Mouse (Mus musculus): Measurements from ENCODE around the gene Tmem245. TPM values are rescaled to one million over a fixed set of nuclear protein-coding genes. Genes with fewer than 3 reads are reported as not detected.

Tmem245 gene
- polyA plus RNA-seq, 1 experiment from 2014 or later, result 11.8 TPM

DNA sequence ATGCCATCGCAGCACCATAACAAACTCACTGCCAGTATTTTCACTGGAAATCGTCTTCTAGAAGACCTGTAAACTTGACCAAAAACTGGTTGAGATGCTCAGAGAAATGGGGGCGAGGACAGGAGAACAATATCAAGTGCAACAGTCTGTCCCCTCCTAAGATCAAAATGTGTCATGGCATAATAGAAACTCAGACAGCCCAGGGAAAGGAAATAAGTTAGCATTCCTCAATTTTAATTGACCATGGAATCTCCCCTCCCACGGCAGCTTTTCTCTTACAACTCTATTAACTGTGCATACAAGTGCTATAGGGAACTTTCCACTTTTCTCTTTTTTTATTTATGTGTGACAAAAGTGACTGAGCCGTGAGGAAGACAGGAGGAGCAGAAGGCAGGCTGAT lies 79.5 kb downstream of the Tmem245 start:
- Histone ChIP-seq H3K9ac (replicated peaks; ENCODE audit: low read depth, low read length) (no peak overlapping the region), H3K4me3 (ENCODE audit: low read depth, low read length) (no peak overlapping the region), H3K4me1 (ENCODE audit: control insufficient read depth, insufficient read depth, low read length) (no peaks in the 10 kb centered on the region; the same call in 1 of the 2 replicates), H3K4me2 (replicated peaks; ENCODE audit: low read depth, low read length) (no peak overlapping the region), H3K36me3 (ENCODE audit: control insufficient read depth, insufficient read depth, low read length) (peaks cover 3% of the 10 kb centered on the region), H3K27ac (ENCODE audit: low read length) (no peak overlapping the region), H3K27me3 (ENCODE audit: control insufficient read depth, insufficient read depth, low read length) (no peaks in the 10 kb centered on the region), H3K9me3 (ENCODE audit: control insufficient read depth, low read depth, low read length) (peaks cover 3% of the 10 kb centered on the region; the same call in 1 of the 2 replicates)
- no peak for ATAC-seq (ENCODE audit: insufficient number of reproducible peaks, insufficient read depth, low FRiP score, low read depth)
- WGBS, result 84% methylated on average over 5 of the region's 5 CpGs

DNA sequence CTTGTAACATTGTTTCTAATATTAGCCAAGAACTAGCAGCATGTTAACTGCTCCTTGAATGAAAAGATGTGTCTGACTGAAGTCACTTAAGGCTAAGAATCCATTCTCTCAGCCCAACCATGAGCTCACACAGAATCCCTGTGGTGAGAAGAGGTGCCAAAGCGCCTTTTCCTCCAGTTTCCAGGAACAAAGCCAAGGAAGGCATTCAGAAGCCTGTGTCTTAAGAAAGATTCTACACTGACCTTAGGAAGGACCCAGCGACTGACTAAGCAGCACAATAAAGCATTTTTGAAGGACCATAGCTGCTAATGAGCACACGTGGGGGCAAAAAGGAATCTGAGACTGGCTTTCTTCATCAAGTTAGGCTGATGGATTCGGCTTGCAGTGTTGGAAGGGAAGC lies 81.3 kb downstream of the Tmem245 start:
- ATAC-seq (ENCODE audit: insufficient number of reproducible peaks, insufficient read depth, low FRiP score, low read depth), result no peak

DNA sequence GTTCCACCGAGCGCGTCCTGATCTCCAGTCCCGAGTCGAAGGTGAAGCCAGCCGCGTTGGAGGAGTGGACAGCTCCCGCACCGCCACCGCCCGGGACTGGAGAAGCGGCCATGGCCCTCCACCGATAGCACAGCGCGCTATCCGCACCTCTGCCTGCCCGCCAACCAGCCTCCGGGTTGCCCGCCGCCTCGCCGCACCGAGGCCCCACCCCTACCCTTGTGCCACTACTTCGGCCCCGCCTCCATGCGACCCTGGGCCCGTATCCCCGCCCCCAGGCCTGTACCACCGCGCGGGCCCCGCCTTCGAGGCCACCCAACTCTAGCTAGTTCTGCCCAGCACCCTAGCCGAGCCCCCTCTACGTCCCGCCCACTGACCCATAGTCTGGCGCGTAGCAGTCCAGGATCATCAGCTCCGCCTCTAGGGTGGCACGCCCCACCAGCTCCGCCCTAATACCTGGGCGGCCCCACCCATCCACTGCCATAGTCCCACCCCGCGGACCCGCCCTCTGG lies 82.2 kb downstream of the Tmem245 start, which contains the start of gene Ctnnal1:
TSS of gene Ctnnal1 (minus strand) at position 186 of the 509 bp plus-strand sequence.
- peak within 1 kb of the TSS; percentile 74 for H3K9ac ChIP-seq (replicated peaks; ENCODE audit: low read depth, low read length)
- no peaks in the 10 kb centered on the region for H3K27me3 ChIP-seq (ENCODE audit: control insufficient read depth, insufficient read depth, low read length)
- peak within 1 kb of the TSS; percentile 93 for H3K4me2 ChIP-seq (replicated peaks; ENCODE audit: low read depth, low read length)
- peak; percentile 98 for ATAC-seq (ENCODE audit: insufficient number of reproducible peaks, insufficient read depth, low FRiP score, low read depth)
- H3K36me3 ChIP-seq (ENCODE audit: control insufficient read depth, insufficient read depth, low read length), result no peaks in the 10 kb centered on the region
- WGBS, result under 1% methylated on average over 41 of the region's 45 CpGs
- peak within 1 kb of the TSS; percentile 77 for H3K27ac ChIP-seq (ENCODE audit: low read length)
- peak within 1 kb of the TSS; percentile 77 for H3K4me3 ChIP-seq (ENCODE audit: low read depth, low read length)
- H3K9me3 ChIP-seq (ENCODE audit: control insufficient read depth, low read depth, low read length), result no peaks in the 10 kb centered on the region
- H3K4me1 ChIP-seq (ENCODE audit: control insufficient read depth, insufficient read depth, low read length), result no peaks in the 10 kb centered on the region; the same call in 1 of the 2 replicates

More for the DNA sequence above, 81.3 kb downstream of the Tmem245 start:
- peaks cover 2% of the 10 kb centered on the region; the same call in 1 of the 2 replicates for H3K36me3 ChIP-seq (ENCODE audit: control insufficient read depth, insufficient read depth, low read length)
- H3K4me2 ChIP-seq (replicated peaks; ENCODE audit: low read depth, low read length), result no peak overlapping the region
- H3K4me3 ChIP-seq (ENCODE audit: low read depth, low read length), result no peak overlapping the region
- no peak overlapping the region for H3K9ac ChIP-seq (replicated peaks; ENCODE audit: low read depth, low read length)
- no peaks in the 10 kb centered on the region for H3K27me3 ChIP-seq (ENCODE audit: control insufficient read depth, insufficient read depth, low read length)
- no peaks in the 10 kb centered on the region; the same call in 1 of the 2 replicates for H3K9me3 ChIP-seq (ENCODE audit: control insufficient read depth, low read depth, low read length)
- 48% methylated on average over 4 of the region's 4 CpGs for WGBS
- no peak overlapping the region for H3K27ac ChIP-seq (ENCODE audit: low read length)
- no peaks in the 10 kb centered on the region; the same call in 1 of the 2 replicates for H3K4me1 ChIP-seq (ENCODE audit: control insufficient read depth, insufficient read depth, low read length)

DNA sequence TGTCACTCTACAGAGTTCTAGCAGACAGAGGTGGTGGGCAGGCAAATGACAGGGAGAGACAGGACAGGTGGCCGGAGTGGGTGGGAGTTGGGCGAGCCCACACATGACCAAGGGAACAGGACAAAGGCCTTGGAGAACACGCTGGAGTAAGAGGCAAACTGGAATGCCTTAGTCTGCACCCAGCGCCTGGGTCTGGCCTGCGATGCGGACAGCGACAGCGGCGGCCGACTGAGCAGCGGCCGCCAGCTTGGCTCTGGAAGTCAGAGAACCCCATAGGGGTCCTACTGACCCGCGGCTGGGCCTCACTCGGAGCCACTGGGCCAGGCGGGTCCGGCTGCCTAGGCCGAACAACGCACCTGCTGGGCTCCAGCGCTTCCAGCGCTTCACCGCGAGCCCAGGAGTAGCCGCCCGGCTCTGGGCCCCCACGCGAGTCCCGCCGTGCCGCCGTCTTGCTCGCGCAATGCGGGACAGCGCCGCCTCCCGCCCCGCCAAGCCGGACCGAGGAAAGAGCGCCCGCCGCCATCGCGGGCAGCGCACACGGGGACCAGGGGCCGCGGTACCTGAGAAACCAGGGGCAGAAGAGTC lies 82.7 kb downstream of the Tmem245 start:
- H3K9me3 ChIP-seq (ENCODE audit: control insufficient read depth, low read depth, low read length), result no peaks in the 10 kb centered on the region
- H3K4me3 ChIP-seq (ENCODE audit: low read depth, low read length), result peak overlapping the region; percentile 77
- H3K36me3 ChIP-seq (ENCODE audit: control insufficient read depth, insufficient read depth, low read length), result no peaks in the 10 kb centered on the region
- H3K27ac ChIP-seq (ENCODE audit: low read length), result peak overlapping the region; percentile 77
- WGBS, result 0% methylated on average over 49 of the region's 49 CpGs
- H3K4me1 ChIP-seq (ENCODE audit: control insufficient read depth, insufficient read depth, low read length), result no peaks in the 10 kb centered on the region; the same call in 1 of the 2 replicates
- H3K4me2 ChIP-seq (replicated peaks; ENCODE audit: low read depth, low read length), result peak overlapping the region; percentile 93
- peak; percentile 36 for ATAC-seq (ENCODE audit: insufficient number of reproducible peaks, insufficient read depth, low FRiP score, low read depth)
- H3K9ac ChIP-seq (replicated peaks; ENCODE audit: low read depth, low read length), result peak overlapping the region; percentile 74
- no peaks in the 10 kb centered on the region for H3K27me3 ChIP-seq (ENCODE audit: control insufficient read depth, insufficient read depth, low read length)

- Histone ChIP-seq H3K4me1 (ENCODE audit: control insufficient read depth, insufficient read depth, low read length) (no peaks in the 10 kb centered on the region; the same call in 1 of the 2 replicates), H3K4me3 (ENCODE audit: low read depth, low read length) (peak overlapping the region; percentile 77), H3K36me3 (ENCODE audit: control insufficient read depth, insufficient read depth, low read length) (no peaks in the 10 kb centered on the region), H3K27ac (ENCODE audit: low read length) (peak overlapping the region; percentile 77; the same call in 1 of the 2 replicates), H3K27me3 (ENCODE audit: control insufficient read depth, insufficient read depth, low read length) (no peaks in the 10 kb centered on the region), H3K4me2 (replicated peaks; ENCODE audit: low read depth, low read length) (peak overlapping the region; percentile 93), H3K9ac (replicated peaks; ENCODE audit: low read depth, low read length) (no peak overlapping the region), H3K9me3 (ENCODE audit: control insufficient read depth, low read depth, low read length) (no peaks in the 10 kb centered on the region)
- no peak for ATAC-seq (ENCODE audit: insufficient number of reproducible peaks, insufficient read depth, low FRiP score, low read depth)
- 33% methylated on average over 4 of the region's 4 CpGs for WGBS
These were observed 83.2 kb downstream of the Tmem245 start for GRCm38 (mm10) chr4:56864016-56864415.

DNA sequence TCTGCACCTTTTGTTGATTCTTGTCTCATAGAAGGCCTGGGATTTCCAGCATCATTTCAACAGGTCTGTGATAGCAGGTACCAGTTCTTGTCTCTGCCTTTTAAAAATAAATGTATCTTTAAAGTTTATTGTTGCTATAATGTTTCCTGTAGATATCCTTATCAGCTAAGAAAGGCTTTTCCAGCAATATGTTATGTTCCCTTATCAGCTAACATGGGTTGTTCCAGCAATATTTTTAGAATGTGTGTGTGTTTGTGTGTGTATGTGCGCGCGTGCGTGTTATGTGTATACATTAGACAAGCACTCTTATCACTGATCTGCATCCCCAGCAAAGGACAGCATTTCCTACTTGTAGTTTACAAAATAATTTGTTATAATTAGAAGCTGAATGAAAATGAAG lies 85.7 kb downstream of the Tmem245 start:
- Histone ChIP-seq H3K4me2 (replicated peaks; ENCODE audit: low read depth, low read length) (no peak overlapping the region), H3K36me3 (ENCODE audit: control insufficient read depth, insufficient read depth, low read length) (no peaks in the 10 kb centered on the region), H3K9me3 (ENCODE audit: control insufficient read depth, low read depth, low read length) (no peaks in the 10 kb centered on the region), H3K9ac (replicated peaks; ENCODE audit: low read depth, low read length) (no peak overlapping the region), H3K4me1 (ENCODE audit: control insufficient read depth, insufficient read depth, low read length) (no peaks in the 10 kb centered on the region; the same call in 1 of the 2 replicates), H3K27ac (ENCODE audit: low read length) (no peak overlapping the region), H3K27me3 (ENCODE audit: control insufficient read depth, insufficient read depth, low read length) (no peaks in the 10 kb centered on the region), H3K4me3 (ENCODE audit: low read depth, low read length) (no peak overlapping the region)
- 87% methylated on average over 4 of the region's 4 CpGs for WGBS
- no peak for ATAC-seq (ENCODE audit: insufficient number of reproducible peaks, insufficient read depth, low FRiP score, low read depth)

- no peak for ATAC-seq (ENCODE audit: insufficient number of reproducible peaks, insufficient read depth, low FRiP score, low read depth)
- Histone ChIP-seq H3K4me1 (ENCODE audit: control insufficient read depth, insufficient read depth, low read length) (no peaks in the 10 kb centered on the region; the same call in 1 of the 2 replicates), H3K36me3 (ENCODE audit: control insufficient read depth, insufficient read depth, low read length) (no peaks in the 10 kb centered on the region), H3K27me3 (ENCODE audit: control insufficient read depth, insufficient read depth, low read length) (no peaks in the 10 kb centered on the region), H3K4me2 (replicated peaks; ENCODE audit: low read depth, low read length) (no peak overlapping the region), H3K9me3 (ENCODE audit: control insufficient read depth, low read depth, low read length) (no peaks in the 10 kb centered on the region), H3K27ac (ENCODE audit: low read length) (no peak overlapping the region), H3K4me3 (ENCODE audit: low read depth, low read length) (no peak overlapping the region), H3K9ac (replicated peaks; ENCODE audit: low read depth, low read length) (no peak overlapping the region)
- 80% methylated on average over 9 of the region's 9 CpGs for WGBS
These were observed 88.5 kb downstream of the Tmem245 start for GRCm38 (mm10) chr4:56858733-56859132.

GRCm38 (mm10) chr4:56856371-56856949 lies 90.8 kb downstream of the Tmem245 start:
- H3K36me3 ChIP-seq (ENCODE audit: control insufficient read depth, insufficient read depth, low read length), result no peaks in the 10 kb centered on the region
- H3K27ac ChIP-seq (ENCODE audit: low read length), result no peak overlapping the region
- no peaks in the 10 kb centered on the region for H3K27me3 ChIP-seq (ENCODE audit: control insufficient read depth, insufficient read depth, low read length)
- 72% methylated on average over 8 of the region's 8 CpGs for WGBS
- no peaks in the 10 kb centered on the region for H3K4me1 ChIP-seq (ENCODE audit: control insufficient read depth, insufficient read depth, low read length)
- no peak overlapping the region for H3K4me2 ChIP-seq (replicated peaks; ENCODE audit: low read depth, low read length)
- H3K9ac ChIP-seq (replicated peaks; ENCODE audit: low read depth, low read length), result no peak overlapping the region
- no peak overlapping the region for H3K4me3 ChIP-seq (ENCODE audit: low read depth, low read length)
- ATAC-seq (ENCODE audit: insufficient number of reproducible peaks, insufficient read depth, low FRiP score, low read depth), result no peak
- no peaks in the 10 kb centered on the region for H3K9me3 ChIP-seq (ENCODE audit: control insufficient read depth, low read depth, low read length)

Data from stomach, embryonic 14.5 days (tissue).